Mouse (Mus musculus): Measurements from ENCODE around the gene Daxx.

DNA sequence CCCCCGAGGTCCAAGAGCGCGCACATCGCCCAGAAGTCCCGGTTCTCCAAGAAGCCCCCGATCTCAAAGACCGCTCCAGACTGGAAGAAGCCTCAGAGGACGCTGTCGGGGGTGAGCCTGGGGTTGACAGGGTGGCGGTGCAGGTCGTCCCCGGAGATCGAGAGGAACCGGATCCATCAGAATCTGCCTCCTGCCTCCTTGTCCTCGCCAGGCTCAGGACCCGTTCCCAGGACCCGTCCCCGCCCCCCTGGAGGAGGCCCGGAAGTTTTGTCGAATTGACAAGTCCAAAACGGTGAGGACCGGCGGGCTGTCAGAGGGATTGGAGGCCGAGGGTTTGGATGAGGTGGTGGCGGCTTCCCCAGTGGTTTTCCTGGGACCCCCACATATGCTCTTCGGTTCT is 31.8 kb downstream of the Daxx start:
- TF ChIP-seq CTCF (IDR thresholded peaks at IDR 0.05; ENCODE audit: low read depth, low read length): no peak
- TF ChIP-seq POLR2A (IDR thresholded peaks at IDR 0.05; ENCODE audit: borderline replicate concordance, low read depth, low read length): no peak
